Mouse (Mus musculus): ENCODE measurements around the gene Ephb2. TPM values are rescaled to one million over a fixed set of nuclear protein-coding genes. Genes with fewer than 3 reads are reported as not detected.

Gene Ephb2
- polyA plus RNA-seq, 1 experiment = 0.49 TPM

GRCm38 (mm10) chr4:136852989-136853388 lies 17.2 kb upstream of the Ephb2 start:
- H3K4me3 ChIP-seq (ENCODE audit: control insufficient read depth, low read depth, low read length) = no peak overlapping the region
- no peaks in the 10 kb centered on the region for H3K36me3 ChIP-seq (ENCODE audit: control insufficient read depth, insufficient read depth, low read length)
- TF ChIP-seq CTCF (IDR thresholded peaks at IDR 0.05; ENCODE audit: control insufficient read depth, insufficient read depth, insufficient replicate concordance, low read depth, low read length) = no peak
- no peak for TF ChIP-seq POLR2A (IDR thresholded peaks at IDR 0.05; ENCODE audit: control insufficient read depth, low read depth, low read length)
- H3K27ac ChIP-seq (ENCODE audit: control insufficient read depth, insufficient read depth, low read depth, low read length) = no peak overlapping the region
- peaks cover 7% of the 10 kb centered on the region for H3K4me1 ChIP-seq (ENCODE audit: control insufficient read depth, insufficient read depth, low read length)
- H3K27me3 ChIP-seq (ENCODE audit: control insufficient read depth, insufficient read depth, low read length) = no peaks in the 10 kb centered on the region

- Histone ChIP-seq H3K27me3 (ENCODE audit: control insufficient read depth, insufficient read depth, low read length) (no peaks in the 10 kb centered on the region), H3K4me1 (ENCODE audit: control insufficient read depth, insufficient read depth, low read length) (peaks cover 7% of the 10 kb centered on the region), H3K4me3 (ENCODE audit: control insufficient read depth, low read depth, low read length) (no peak overlapping the region), H3K27ac (ENCODE audit: control insufficient read depth, insufficient read depth, low read depth, low read length) (no peak overlapping the region), H3K36me3 (ENCODE audit: control insufficient read depth, insufficient read depth, low read length) (no peaks in the 10 kb centered on the region)
- TF ChIP-seq CTCF (IDR thresholded peaks at IDR 0.05; ENCODE audit: control insufficient read depth, insufficient read depth, insufficient replicate concordance, low read depth, low read length) (no peak), POLR2A (IDR thresholded peaks at IDR 0.05; ENCODE audit: control insufficient read depth, low read depth, low read length) (no peak)
Measured at GRCm38 (mm10) chr4:136852119-136852518, 16.3 kb upstream of the Ephb2 start.

- Histone ChIP-seq H3K27me3 (ENCODE audit: control insufficient read depth, insufficient read depth, low read length) (no peaks in the 10 kb centered on the region), H3K4me1 (ENCODE audit: control insufficient read depth, insufficient read depth, low read length) (no peaks in the 10 kb centered on the region), H3K27ac (ENCODE audit: control insufficient read depth, insufficient read depth, low read depth, low read length) (no peak overlapping the region), H3K36me3 (ENCODE audit: control insufficient read depth, insufficient read depth, low read length) (no peaks in the 10 kb centered on the region), H3K4me3 (ENCODE audit: control insufficient read depth, low read depth, low read length) (no peak overlapping the region)
- TF ChIP-seq POLR2A (IDR thresholded peaks at IDR 0.05; ENCODE audit: control insufficient read depth, low read depth, low read length) = no peak
- no peak for TF ChIP-seq CTCF (IDR thresholded peaks at IDR 0.05; ENCODE audit: control insufficient read depth, insufficient read depth, insufficient replicate concordance, low read depth, low read length)
Measured at GRCm38 (mm10) chr4:136848565-136848964, 12.8 kb upstream of the Ephb2 start.

GRCm38 (mm10) chr4:136847166-136847565 lies 11.4 kb upstream of the Ephb2 start:
- no peak overlapping the region for H3K4me3 ChIP-seq (ENCODE audit: control insufficient read depth, low read depth, low read length)
- no peaks in the 10 kb centered on the region for H3K36me3 ChIP-seq (ENCODE audit: control insufficient read depth, insufficient read depth, low read length)
- no peaks in the 10 kb centered on the region for H3K27me3 ChIP-seq (ENCODE audit: control insufficient read depth, insufficient read depth, low read length)
- TF ChIP-seq POLR2A (IDR thresholded peaks at IDR 0.05; ENCODE audit: control insufficient read depth, low read depth, low read length) = no peak
- no peaks in the 10 kb centered on the region for H3K4me1 ChIP-seq (ENCODE audit: control insufficient read depth, insufficient read depth, low read length)
- H3K27ac ChIP-seq (ENCODE audit: control insufficient read depth, insufficient read depth, low read depth, low read length) = no peak overlapping the region

GRCm38 (mm10) chr4:136842802-136843201 lies 7.0 kb upstream of the Ephb2 start:
- no peak overlapping the region for H3K27ac ChIP-seq (ENCODE audit: control insufficient read depth, insufficient read depth, low read depth, low read length)
- TF ChIP-seq CTCF (IDR thresholded peaks at IDR 0.05; ENCODE audit: control insufficient read depth, insufficient read depth, insufficient replicate concordance, low read depth, low read length) = no peak
- no peak for TF ChIP-seq POLR2A (IDR thresholded peaks at IDR 0.05; ENCODE audit: control insufficient read depth, low read depth, low read length)
- no peak overlapping the region for H3K4me3 ChIP-seq (ENCODE audit: control insufficient read depth, low read depth, low read length)
- H3K4me1 ChIP-seq (ENCODE audit: control insufficient read depth, insufficient read depth, low read length) = no peaks in the 10 kb centered on the region
- no peaks in the 10 kb centered on the region for H3K36me3 ChIP-seq (ENCODE audit: control insufficient read depth, insufficient read depth, low read length)
- no peaks in the 10 kb centered on the region for H3K27me3 ChIP-seq (ENCODE audit: control insufficient read depth, insufficient read depth, low read length)

- Histone ChIP-seq H3K4me1 (ENCODE audit: control insufficient read depth, insufficient read depth, low read length) (no peaks in the 10 kb centered on the region), H3K27ac (ENCODE audit: control insufficient read depth, insufficient read depth, low read depth, low read length) (no peak overlapping the region), H3K27me3 (ENCODE audit: control insufficient read depth, insufficient read depth, low read length) (no peaks in the 10 kb centered on the region), H3K4me3 (ENCODE audit: control insufficient read depth, low read depth, low read length) (no peak overlapping the region), H3K36me3 (ENCODE audit: control insufficient read depth, insufficient read depth, low read length) (no peaks in the 10 kb centered on the region)
- no peak for TF ChIP-seq CTCF (IDR thresholded peaks at IDR 0.05; ENCODE audit: control insufficient read depth, insufficient read depth, insufficient replicate concordance, low read depth, low read length)
- no peak for TF ChIP-seq POLR2A (IDR thresholded peaks at IDR 0.05; ENCODE audit: control insufficient read depth, low read depth, low read length)
Measured at GRCm38 (mm10) chr4:136842033-136842432, 6.2 kb upstream of the Ephb2 start.

- Histone ChIP-seq H3K36me3 (ENCODE audit: control insufficient read depth, insufficient read depth, low read length) (no peaks in the 10 kb centered on the region), H3K27me3 (ENCODE audit: control insufficient read depth, insufficient read depth, low read length) (no peaks in the 10 kb centered on the region; the same call in 1 of the 2 replicates), H3K4me1 (ENCODE audit: control insufficient read depth, insufficient read depth, low read length) (peaks cover 8% of the 10 kb centered on the region), H3K4me3 (ENCODE audit: control insufficient read depth, low read depth, low read length) (no peak overlapping the region), H3K27ac (ENCODE audit: control insufficient read depth, insufficient read depth, low read depth, low read length) (no peak overlapping the region)
- TF ChIP-seq CTCF (IDR thresholded peaks at IDR 0.05; ENCODE audit: control insufficient read depth, insufficient read depth, insufficient replicate concordance, low read depth, low read length) (peak; percentile 71; the same call in 1 of the 2 replicates), POLR2A (IDR thresholded peaks at IDR 0.05; ENCODE audit: control insufficient read depth, low read depth, low read length) (no peak)
Measured at GRCm38 (mm10) chr4:136841056-136841455, 5.3 kb upstream of the Ephb2 start.

GRCm38 (mm10) chr4:136838462-136838861 lies 2.7 kb upstream of the Ephb2 start:
- H3K4me1 ChIP-seq (ENCODE audit: control insufficient read depth, insufficient read depth, low read length) = peaks cover 17% of the 10 kb centered on the region
- no peaks in the 10 kb centered on the region; the same call in 1 of the 2 replicates for H3K27me3 ChIP-seq (ENCODE audit: control insufficient read depth, insufficient read depth, low read length)
- H3K27ac ChIP-seq (ENCODE audit: control insufficient read depth, insufficient read depth, low read depth, low read length) = no peak overlapping the region

More at GRCm38 (mm10) chr4:136838462-136838861, 2.7 kb upstream of the Ephb2 start:
- H3K36me3 ChIP-seq (ENCODE audit: control insufficient read depth, insufficient read depth, low read length) = no peaks in the 10 kb centered on the region
- no peak overlapping the region for H3K4me3 ChIP-seq (ENCODE audit: control insufficient read depth, low read depth, low read length)
- TF ChIP-seq CTCF (IDR thresholded peaks at IDR 0.05; ENCODE audit: control insufficient read depth, insufficient read depth, insufficient replicate concordance, low read depth, low read length) (no peak), POLR2A (IDR thresholded peaks at IDR 0.05; ENCODE audit: control insufficient read depth, low read depth, low read length) (no peak)

Measured in testis, adult 2 months (tissue).